Mouse (Mus musculus): ENCODE results near the gene Tmem82.

Tmem82 gene

DNA sequence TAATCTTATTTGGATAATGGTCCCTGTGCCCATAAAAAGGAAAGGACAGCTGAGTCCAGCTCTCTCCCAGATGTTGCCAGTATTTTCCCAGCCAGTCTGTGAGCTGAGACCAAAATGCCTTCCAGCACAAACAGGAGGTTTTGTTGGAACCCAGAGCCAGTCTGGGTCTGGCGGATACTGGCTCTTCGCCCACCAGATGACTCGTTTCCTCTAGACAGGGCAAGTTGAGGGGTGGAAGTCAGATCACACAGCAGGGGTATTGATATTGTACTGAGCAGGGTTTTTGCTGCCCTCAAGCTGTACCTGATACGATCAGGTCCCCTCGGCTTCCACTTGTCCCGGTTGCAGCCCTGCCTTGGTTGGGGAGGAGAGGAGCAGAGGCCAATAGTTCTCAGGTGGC is 8.9 kb downstream of the Tmem82 start:
- no peak for DNase-seq

DNA sequence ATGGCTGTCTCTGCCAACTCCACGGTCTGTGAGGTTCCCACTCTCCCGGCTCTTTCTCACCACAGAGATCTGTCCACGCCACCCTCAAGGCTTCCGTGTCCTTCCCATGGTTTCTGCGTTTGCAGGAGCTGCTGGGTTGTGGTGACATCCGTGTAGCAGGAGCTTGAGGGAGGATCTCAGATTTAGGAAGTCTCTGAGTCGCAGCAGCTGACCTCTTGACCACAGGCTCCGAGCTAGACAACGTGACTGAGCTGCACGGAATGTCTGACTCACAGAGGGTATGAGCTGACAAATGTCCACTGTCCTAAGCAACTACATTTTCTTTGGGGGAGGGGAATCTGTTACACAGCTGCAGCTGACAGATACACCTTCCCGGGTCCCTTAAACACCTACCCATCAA is 12.6 kb downstream of the Tmem82 start, which contains the start of gene Fblim1:
Gene Fblim1, minus strand, starts transcription at position 236 of the 400 bp plus-strand sequence.
- no peak for DNase-seq

DNA sequence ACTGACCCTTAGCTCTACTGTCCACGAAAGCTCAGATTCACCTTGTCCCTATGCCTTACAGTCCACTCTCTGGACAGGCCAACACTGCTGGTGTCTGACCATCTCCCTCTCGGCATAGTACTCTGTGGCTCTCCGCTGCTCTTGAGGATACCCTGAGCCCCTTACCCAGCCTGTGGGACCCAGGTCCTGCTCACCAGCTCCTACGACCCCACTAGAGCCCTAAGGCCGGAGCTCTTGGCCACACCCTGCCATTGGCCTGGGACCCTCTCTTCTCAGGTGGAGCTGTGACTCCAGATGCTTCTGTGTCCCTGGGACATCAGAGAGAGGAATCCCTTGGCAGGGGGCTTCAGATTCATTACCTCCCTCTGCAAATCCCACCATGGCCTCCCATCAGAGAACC is 13.0 kb downstream of the Tmem82 start:
- no peak for DNase-seq

DNA sequence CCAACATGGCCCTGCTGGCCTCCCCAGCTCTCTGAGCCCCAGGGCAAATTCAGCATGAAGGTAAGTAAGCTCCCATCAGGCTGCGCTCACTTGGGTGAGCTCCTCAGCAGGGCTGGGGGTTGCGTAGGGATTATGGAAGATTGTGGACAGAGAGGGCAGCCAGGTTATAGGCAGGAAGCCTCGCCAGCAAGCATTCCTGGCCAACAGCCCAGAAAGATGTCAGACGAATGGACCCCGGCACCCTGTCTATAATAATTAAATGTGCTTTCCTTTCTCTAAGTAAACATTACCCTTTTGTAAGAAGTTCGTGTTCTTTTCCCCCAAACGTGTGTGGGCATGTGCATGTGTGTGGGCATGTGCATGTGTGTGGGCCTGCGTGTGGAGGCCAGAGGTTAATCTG is 13.9 kb downstream of the Tmem82 start:
- DNase-seq: no peak

DNA sequence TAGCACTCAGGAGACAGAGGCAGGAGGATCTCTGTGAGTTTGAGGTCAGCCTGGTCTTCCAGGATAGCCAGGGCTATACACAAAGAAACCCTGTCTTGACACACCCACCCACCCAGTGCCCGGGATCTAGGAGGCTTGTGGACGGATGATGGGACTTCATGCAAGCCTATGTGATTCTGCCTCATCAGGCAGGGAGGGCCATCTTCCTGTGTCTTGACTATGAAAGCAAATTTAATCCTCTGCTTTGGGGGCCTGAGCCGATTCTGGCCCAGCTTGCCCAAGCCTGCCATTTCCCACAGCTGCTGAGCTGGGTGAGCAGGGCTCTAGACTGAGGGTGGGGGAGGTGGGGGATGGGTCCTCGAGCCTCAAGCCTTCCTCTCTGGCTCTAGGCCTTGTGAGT is 14.5 kb downstream of the Tmem82 start:
- no peak for DNase-seq

DNA sequence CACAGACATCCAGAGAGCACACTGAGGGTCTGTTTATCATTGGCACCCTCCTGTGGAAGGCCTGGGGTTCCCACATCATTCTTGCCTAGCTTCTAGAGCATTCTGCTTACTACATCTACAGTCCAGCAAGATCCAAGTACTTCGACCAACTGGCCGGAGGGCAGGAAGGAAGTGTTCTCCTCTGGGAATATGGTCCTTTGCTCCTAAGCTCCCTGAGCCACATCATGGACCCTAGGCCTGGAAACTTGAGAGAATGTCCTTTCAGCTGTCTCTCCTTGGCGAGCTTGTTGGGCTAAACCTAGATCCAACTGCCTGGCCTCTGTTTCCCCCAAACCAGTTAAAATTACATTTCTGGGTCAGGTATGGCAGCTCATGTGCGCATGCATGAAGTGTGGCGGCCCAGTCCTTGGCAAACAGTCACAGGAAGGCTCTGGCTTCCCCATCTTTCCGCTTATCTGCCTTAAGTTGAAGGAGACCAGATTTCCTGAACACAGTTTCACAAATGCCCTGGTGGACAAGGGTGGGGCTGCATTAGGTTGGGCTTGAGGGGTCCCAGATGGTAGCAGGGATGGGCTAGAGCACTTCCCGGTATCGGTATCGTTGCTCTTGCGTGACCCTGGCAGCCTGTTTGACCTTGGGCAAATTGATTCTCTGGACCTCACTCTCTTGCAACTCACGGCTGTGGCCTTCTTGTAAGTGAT is 15.8 kb downstream of the Tmem82 start:
- DNase-seq: no peak

DNA sequence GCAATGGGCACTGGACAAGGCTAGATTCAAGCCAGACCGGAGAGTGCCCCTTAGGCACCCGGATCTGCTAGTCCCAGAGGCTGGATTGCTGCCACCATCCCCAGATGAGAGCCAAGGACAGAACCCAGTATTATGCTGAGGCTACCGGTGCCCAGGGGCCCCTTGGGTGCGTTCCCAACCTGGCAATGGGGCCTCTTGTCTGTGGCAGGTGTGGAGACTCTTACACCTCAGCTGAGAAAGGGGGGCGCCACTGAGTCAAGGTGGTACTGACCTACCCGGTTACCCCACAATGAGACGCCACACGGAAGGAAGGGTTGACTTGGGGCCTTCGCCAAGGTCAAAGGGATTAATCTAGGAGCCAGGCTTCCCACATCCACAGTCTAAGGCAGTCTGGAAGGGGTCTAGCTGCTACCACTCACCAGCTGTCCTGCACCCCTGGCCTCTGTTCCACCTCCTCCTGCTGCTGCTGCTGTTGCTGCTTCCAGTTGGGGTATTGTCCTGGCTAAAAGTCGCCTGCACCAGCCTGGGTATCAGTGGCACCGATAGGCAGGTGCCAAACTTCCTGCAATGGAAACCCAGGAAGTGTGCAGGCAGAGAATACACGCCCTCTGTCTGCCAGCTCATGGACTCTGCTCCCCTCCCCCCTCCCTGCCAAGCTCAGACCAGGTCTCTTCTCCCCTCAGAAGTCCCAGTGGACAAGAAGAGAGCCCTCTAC is 17.1 kb downstream of the Tmem82 start:
- peak; percentile 19 for DNase-seq

DNA sequence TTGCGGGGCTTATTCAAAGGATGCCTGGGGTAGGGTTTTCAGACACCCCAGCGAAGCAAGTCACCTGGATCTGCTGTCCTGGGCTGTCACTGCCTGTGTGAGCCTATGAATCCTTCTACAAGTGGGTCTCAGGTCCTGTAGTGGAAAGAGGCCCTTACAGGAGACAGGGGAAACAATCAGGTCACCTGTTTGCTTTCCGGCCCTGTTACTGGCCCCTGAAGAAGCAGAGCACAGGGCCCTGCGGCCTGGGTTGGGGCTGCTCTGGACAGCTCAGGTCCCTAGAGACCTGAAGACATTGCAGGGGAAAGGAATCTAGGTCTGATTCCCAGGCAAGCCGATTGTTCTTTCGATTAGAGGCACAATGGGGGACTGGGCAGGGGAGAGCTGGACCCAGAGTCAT is 18.1 kb downstream of the Tmem82 start:
- no peak for DNase-seq

DNA sequence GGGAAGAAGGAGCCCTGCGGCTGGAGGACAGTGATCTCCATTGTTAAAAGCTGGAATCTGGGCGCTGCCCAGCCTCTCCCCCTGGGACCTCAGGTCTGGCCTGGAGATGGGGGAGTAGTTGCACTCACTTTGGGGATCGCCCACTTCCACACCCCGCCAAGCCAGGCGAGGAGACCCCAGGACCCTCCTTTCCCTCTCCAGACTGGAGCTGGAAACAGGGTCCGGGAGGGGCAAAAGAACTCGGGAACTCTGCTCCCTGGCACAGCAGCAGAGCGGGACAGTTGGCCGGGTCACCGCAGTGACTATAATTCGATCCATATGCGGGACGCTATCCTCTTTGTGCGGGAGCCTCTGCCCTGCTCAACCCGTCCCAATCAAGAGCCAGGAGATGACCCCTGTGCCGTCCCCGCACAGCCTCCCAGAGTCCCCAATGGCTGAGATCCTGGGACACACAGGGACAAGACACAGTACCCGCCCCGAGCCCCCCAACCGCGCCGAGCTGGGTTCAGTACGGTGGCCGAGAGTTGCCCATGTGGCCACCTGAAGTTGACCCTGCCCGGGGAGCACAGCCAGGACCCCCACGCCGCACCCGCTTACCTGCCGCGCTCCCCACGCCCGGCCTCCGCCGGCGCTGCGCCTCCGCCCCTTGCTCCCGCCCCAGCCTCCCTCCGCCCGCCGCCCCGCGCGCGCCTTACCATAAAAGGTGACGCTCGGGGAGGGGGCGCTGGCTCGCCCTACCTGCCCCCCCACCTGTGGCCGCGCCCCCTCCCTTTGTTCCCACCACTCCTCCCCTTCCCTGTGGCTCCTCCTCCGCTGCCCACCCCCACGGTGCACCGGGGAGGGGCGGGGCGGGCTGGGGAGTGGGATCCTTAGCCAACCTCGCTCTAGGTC is 18.9 kb downstream of the Tmem82 start:
- DNase-seq: peak; percentile 43

DNA sequence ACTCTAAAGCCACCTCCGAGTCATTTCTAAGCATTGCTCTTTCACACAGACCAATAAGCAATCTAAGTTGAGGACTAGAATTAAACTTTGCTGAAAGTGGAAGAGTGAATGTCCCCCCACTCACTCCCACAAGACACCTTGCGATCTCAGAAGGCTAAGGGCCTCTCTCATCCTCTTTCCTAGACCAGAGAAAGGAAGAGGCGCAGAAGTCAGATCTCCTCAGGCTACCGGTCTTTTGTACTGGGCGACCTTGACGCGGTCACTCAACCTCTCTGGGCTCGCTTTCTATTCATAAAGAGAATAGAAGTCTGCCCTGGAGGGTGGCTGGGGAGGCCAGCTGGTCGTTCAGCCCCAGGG is 19.6 kb downstream of the Tmem82 start:
- no peak for DNase-seq

DNA sequence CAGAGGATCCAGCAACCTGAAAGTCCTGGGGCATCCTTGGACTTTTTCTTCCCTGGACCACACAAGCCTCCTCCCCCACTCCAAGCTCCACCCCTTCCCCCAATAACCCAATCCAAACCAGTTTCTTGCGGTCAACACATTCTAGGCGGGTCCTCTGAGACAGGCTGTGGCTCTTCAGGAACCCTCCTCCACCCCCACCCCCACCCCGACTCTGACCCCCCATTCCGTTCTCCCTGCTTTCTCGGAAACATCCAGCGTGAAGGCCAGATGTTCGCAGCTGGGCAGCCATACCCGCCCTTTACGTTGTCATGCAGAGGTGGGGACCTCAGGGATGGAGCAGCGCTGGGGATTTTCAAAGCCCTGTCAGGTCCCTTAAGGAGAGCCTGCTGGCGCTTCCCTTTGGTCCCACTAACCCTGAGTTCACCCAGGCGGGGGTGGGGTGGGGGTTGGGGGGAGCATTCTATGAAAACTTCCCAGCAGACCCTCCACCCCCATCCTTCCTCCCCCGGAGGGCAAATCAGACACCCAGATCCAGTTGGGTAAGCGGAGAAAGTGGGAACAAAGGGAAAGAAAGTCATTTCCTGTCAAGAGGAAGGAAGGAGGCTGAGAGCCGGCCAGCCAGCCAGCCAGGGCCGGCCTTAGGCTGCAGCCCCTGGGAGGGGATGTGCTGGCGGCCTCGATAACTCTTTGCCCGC is 20.1 kb downstream of the Tmem82 start:
- no peak for DNase-seq

DNA sequence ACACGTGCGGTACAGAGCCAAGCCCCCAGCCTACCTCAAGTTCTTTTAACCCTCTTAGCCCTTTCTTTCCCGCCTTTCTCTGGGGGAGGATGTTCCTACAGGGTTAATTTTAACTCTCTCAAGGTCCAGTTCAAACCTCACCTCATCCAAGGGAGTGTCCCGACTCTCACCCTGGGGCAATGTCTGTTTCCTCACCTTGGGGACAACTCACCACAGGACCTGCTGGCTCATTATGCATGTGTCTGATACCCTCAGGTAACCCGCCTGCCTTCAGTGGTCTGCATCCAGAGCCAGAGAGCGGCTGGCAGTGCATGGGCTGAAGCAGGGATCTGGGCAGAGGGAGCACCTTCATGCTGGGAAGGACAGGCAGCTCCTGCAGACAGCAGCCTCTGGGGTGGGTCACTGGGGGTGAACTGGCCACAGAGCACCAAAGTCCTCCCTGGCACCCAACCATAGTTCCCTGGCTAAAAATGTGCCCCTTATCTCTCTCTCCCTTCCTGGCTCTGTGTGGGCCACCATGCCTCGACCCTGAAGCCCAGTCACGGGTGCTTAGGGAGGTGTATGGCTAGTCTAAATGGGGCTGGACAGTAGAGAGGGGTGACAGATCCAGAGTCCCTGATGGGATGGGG is 21.6 kb downstream of the Tmem82 start:
- no peak for DNase-seq

DNA sequence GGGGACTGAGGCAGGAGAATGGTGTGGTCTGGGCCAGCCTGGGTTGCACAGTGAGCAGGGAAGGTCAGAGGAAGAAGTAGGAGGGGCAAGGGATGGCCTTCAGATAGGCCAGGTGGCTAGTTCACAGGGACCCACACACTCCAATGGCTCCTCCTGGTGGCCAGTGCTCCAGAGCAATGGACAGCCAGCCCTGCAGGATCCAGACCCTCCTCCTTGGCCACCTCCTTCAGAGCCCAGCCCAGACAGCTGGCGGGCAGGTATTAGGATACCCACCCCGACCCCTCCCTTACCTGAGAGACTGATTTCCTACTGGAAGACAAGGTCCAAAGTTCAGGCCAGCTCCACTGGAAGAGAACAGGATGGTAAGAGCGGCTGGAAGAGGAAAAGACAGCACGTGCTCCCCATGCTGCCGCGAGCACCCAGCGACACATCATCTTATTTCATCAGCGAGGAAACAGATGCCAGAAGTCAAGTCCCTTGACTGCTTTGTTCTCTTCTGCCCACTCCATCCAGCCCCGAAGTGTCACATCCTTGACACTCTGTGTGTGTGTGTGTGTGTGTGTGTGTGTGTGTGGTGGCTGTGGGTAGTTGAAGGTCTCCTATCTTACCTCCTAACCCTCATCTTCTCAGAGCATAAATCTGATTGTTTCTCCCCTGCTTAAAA is 22.7 kb downstream of the Tmem82 start:
- DNase-seq: no peak

DNA sequence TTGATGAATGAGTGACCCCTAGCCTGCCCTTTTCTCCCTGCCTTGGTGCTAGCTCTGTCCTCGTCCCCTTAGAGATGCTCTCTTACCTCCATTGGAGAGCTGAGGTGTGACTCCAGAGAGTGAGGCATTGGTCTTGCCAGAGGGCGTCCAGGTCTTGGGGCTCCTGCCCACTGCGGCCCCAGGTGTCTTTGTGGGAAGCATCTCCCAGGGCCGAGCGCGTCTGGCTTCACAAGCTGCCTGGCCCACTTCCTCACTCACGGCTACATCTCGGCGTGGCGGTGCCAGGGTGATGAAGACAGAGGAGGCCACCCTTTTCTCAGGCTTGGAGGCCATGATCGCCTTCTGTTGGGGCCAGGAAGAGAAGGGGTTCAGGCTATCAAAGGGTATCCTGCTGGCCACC is 23.3 kb downstream of the Tmem82 start:
- DNase-seq: no peak

DNA sequence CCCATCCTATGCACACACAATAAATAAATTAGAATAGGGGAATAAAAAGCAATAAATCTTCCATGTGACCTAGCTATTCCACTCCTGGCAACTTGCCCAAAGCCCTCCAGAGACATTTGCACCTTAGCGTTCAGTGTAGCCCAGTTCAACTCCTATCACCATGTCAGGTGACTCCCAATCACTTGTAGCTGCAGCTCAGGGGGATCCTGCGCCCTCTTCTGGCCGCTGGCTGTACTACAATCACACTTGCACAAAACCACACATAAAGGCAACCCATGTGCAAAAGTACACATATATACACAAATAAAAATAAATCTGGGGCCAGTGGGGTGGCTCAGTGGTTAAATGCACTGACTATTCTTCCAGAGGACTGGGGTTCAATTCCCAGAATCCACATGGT is 26.9 kb downstream of the Tmem82 start:
- DNase-seq: peak; percentile 46

DNA sequence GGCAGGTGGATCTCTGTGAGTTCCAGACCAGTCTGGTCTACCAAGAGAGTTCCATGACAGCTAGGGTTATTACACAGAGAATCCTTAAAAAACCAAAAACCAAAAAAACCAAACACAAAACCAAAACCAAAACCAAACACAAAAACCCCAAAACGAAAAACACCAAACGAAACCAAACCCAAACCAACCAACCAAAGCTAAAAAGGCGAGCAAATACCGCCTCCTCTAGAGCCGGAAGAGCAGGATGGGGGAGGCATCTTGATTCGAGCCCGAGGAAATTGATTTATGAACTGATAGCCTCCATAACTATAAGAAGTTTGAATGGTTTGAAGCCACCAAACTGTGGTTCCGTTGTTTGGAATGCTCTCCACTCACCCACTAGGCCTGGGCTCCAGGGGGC is 34.5 kb downstream of the Tmem82 start:
- DNase-seq: no peak

DNA sequence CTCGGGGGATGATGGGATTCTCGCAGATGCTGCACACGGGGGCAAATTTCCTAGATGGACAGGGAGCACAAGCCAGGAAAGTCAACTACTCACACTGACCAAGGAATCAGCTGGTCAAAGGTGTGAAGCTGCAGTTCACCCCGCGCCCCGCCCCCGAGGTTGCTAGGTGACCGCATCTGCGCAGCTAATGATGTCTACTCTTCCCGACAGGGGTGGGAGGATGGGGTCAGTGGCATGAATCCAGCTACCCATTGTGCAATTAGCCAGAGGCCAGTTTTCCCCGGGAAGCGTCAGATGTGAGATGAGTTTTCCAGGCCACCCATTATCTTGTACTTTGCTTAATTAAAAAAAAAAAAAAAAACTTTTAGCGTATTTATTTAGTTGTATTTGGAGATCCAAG is 37.4 kb downstream of the Tmem82 start:
- no peak for DNase-seq

DNA sequence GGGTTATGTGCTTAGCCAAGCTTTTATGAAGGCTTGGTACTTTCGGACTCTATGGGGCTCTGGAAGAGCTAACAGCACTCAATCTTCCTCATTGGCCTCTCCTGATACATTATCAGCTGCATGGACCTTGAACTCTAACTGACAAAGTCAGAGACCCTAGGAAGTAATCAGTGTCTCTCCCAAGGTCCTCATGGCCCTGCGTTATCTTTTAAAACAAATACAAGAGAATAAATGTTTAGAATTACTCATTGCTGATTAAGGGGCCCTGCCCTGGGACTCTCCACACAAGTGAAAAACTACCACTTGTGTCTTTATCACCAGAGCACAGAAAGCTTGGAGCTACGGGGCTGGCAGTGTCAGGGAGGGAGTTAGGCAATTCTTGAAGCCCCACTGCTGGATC is 39.6 kb downstream of the Tmem82 start:
- no peak for DNase-seq

DNA sequence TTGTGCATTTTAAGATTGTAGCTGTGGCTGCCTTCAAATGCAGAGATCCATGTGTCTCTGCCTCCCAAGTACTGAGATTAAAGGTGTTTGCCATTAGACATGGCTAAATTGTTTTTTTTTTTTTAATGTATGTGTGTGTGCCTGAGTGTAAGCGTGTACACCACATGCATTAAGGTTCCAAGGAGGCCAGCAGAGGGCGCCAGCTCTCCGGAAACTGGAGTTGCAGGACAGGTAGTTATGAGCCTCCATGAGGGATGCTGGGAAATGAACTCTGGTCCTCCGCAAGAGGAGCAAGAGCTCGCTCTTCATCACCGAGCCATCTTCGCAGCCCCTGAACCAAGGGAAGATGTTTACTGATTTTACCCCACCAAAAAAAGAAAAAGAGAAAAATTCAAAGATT is 41.6 kb downstream of the Tmem82 start:
- DNase-seq: no peak

DNA sequence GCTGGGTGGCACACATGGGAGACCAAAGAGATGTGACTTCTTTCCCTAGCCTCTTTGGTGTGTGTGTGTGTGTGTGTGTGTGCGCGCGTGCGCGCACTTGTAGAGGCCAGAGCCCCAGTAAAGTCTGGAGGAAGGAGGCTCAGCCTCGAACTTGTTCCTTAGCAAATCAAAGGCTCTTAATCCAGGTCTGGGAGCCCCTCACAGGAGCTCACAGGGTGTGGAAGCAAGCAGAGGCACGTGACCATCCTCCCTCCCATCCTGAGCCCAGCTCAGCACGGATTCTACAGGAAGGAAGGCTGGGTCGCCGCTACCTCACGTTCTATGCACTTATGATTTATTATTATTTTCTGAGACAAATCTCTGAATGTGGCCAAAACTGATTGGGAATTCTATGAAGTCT is 42.0 kb downstream of the Tmem82 start:
- no peak for DNase-seq

DNA sequence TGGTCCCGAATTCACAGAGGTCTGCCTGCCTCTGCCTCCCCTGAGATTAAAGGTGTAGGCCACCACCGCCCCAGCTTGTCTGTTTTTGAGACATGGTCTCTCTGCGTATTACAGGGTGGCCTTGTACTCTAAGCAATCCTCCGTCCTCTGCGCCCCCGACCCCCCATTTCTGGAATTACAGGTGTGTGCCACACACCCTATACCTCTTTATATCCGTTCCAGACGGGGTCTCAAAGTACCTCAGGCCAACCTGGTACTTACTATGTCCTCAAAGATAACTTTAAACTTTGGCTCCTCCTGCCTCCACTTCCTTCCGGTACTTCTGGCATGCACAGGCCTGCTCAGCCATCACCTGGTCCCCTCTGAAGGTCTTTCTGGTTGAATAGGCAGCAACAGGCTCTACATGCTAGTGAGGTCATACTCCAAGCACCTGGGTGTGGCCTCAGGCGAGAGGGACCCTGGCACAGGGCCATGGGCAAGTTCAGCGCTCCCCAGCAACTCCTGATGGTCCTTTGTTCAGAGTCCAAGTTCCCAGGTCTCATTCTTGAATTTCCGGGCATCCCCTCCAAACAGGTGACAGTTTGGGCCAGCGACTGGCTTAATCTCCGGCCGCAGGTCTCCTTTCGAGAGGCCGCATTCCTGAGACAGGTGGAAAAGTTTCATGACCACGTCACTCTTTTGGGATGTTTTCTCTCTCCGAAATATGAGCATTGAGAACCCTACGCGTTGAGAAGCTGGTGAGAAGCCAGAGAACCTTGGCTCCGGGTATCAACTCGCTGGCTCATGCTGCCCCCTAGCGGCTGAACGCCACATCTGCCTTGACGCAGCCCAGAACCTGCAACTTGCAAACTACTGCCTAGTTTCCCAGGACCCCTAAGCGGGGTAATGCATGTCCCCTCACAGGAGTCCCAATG is 43.4 kb downstream of the Tmem82 start:
- DNase-seq: peak; percentile 96

Data from right cerebral cortex, postnatal 4 days (tissue).